Mouse (Mus musculus) limb, embryonic 12.5 days (tissue): Measurements from ENCODE around the gene Sapcd1. TPM values are rescaled to one million over a fixed set of nuclear protein-coding genes. Genes with fewer than 3 reads are reported as not detected.
A peak's percentile ranks its signal among the peaks of the same experiment; 100 is the strongest.

Experiments used
- ATAC-seq: fragments of 200-750 bp; cut with Nextera tagmentation; 2 replicates; pipeline ENCODE4 v1.8.0; 2017; ENCODE audit warnings: low read depth, moderate TSS enrichment; ENCODE audit not compliant: insufficient number of reproducible peaks, insufficient read depth, low FRiP score, low TSS enrichment
- H3K27ac ChIP-seq: fragments of 300-500 bp; sonication (generic); 2 replicates; pipeline ENCODE4 v1.5.1; 2016; ENCODE audit warnings: mild to moderate bottlenecking, moderate library complexity
- H3K27me3 ChIP-seq: fragments of 300-500 bp; sonication (generic); 2 replicates; pipeline ENCODE4 v1.6.1; 2016; ENCODE audit warnings: mild to moderate bottlenecking, moderate library complexity
- H3K36me3 ChIP-seq: fragments of 300-500 bp; sonication (generic); 2 replicates; pipeline ENCODE4 v1.6.1; 2016; ENCODE audit warnings: mild to moderate bottlenecking, moderate library complexity
- H3K4me1 ChIP-seq: fragments of 300-500 bp; sonication (generic); replicated peaks from 2 replicates; pipeline ENCODE4 v1.6.1; 2016
- H3K4me2 ChIP-seq: fragments of 300-500 bp; sonication (generic); 2 replicates; pipeline ENCODE4 v1.6.1; 2016; ENCODE audit warnings: mild to moderate bottlenecking, moderate library complexity
- H3K4me3 ChIP-seq: fragments of 300-500 bp; sonication (generic); replicated peaks from 2 replicates; pipeline ENCODE4 v1.5.1; 2016; ENCODE audit warnings: mild to moderate bottlenecking
- H3K9ac ChIP-seq: fragments of 300-500 bp; sonication (generic); replicated peaks from 2 replicates; pipeline ENCODE4 v1.6.1; 2016; ENCODE audit warnings: mild to moderate bottlenecking, moderate library complexity
- H3K9me3 ChIP-seq: fragments of 300-500 bp; sonication (generic); 2 replicates; pipeline ENCODE4 v1.6.1; 2016; ENCODE audit warnings: mild to moderate bottlenecking, moderate library complexity
- WGBS: fragments of 180-500 bp; shearing (Covaris S2); methylation state at CpG from one replicate; pipeline ENCODE4 v1.1.7; 2016; 5-methylcytosine and 5-hydroxymethylcytosine counted together
- polyA plus RNA-seq: library from polyadenylated mRNA; unstranded; fragments of >200 nt; fragmentation: Nextera tagmentation; extraction: Ambion mirVana; gene quantifications from 2 replicates; pipeline ENCODE4 v1.2.1, GENCODE M21; 2016

Gene Sapcd1
- polyA plus RNA-seq, 1 experiment from 2014 or later, result 3.2 TPM

DNA sequence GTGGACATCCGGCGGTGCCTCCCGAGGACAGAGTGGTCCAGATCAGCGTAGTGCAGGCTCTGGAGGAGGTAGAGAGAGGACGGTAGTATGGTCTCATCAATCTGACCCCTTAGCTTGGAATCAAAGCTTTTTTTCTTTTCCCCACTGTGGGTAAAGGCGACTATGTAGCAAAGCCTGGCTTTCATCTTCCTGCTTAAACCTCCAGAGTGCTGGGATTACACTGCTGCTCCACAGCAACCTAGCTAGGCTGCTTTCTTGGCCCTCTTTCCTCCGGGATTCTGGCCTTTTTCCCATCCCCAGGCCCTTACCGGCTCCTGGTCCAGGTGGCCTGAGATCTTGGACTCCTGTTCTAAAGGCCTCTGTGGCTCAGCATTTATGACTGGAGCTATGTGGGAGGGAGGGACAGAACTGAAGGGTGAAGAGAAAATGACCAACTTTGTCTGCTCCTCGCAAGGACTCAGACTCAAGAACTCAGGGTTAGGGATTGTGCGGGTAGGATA lies 36.6 kb upstream of the Sapcd1 start:
- Histone ChIP-seq H3K4me3 (peak overlapping the region; percentile 38), H3K27ac (no peak overlapping the region; the same call in 1 of the 2 replicates), H3K4me1 (peaks cover 32% of the 10 kb centered on the region), H3K4me2 (peak overlapping the region; percentile 66), H3K36me3 (peaks cover 36% of the 10 kb centered on the region), H3K27me3 (peaks cover 64% of the 10 kb centered on the region), H3K9ac (no peak overlapping the region), H3K9me3 (no peaks in the 10 kb centered on the region)
- 29% methylated on average over 10 of the region's 10 CpGs for WGBS
- no peak for ATAC-seq

DNA sequence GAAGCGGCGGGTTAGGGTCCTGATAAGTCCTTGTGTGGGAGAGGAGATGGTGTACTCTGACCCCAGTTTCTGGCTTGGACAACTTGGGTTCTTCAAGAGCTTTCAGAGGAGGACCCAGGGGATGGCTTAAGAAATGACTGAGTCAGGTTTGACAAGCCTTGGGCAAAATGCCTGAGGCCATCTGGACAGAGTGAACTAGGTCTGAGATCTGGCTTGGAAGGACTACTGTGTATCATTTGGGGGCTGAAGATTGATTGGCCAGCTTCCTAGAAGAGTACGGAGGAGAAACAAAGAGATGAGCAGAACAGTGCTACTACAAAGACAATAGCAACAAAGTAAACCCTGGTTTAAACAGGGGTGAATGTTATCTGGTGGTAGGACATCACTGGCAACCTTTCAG lies 35.6 kb upstream of the Sapcd1 start:
- H3K36me3 ChIP-seq, result peaks cover 36% of the 10 kb centered on the region
- no peak overlapping the region for H3K4me2 ChIP-seq
- H3K9ac ChIP-seq, result no peak overlapping the region
- H3K9me3 ChIP-seq, result no peaks in the 10 kb centered on the region
- no peak for ATAC-seq
- H3K27me3 ChIP-seq, result peaks cover 55% of the 10 kb centered on the region
- H3K4me1 ChIP-seq, result peaks cover 35% of the 10 kb centered on the region
- H3K27ac ChIP-seq, result no peak overlapping the region
- no peak overlapping the region for H3K4me3 ChIP-seq
- 93% methylated on average over 3 of the region's 3 CpGs for WGBS

DNA sequence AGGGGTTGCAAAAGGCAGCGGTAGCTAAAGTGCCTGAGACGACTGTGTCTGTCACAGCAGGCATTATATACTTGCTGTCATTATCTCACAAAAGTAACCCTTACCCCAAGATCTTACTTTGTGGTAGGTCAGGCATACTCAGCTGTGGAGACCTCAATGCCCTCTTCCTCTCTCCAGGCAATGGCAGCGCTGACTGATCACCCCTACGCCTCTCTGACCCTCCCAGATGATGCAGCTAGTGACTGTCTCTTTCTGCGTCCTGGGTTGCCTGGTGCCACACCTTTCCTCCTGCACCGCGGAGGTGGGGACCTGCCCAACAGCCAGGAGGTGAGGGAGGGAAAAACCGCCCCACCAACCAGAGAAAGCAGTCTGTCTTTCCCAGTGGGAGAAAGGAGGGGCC lies 33.5 kb upstream of the Sapcd1 start:
- H3K4me2 ChIP-seq, result no peak overlapping the region
- peaks cover 56% of the 10 kb centered on the region for H3K36me3 ChIP-seq
- peaks cover 33% of the 10 kb centered on the region for H3K27me3 ChIP-seq
- no peak overlapping the region for H3K9ac ChIP-seq
- H3K4me1 ChIP-seq, result peaks cover 39% of the 10 kb centered on the region
- no peaks in the 10 kb centered on the region for H3K9me3 ChIP-seq
- ATAC-seq, result no peak
- no peak overlapping the region for H3K27ac ChIP-seq
- H3K4me3 ChIP-seq, result 0 out of 2 replicates have a peak overlapping the region, but pooled peaks have one; percentile 83
- 84% methylated on average over 8 of the region's 8 CpGs for WGBS

DNA sequence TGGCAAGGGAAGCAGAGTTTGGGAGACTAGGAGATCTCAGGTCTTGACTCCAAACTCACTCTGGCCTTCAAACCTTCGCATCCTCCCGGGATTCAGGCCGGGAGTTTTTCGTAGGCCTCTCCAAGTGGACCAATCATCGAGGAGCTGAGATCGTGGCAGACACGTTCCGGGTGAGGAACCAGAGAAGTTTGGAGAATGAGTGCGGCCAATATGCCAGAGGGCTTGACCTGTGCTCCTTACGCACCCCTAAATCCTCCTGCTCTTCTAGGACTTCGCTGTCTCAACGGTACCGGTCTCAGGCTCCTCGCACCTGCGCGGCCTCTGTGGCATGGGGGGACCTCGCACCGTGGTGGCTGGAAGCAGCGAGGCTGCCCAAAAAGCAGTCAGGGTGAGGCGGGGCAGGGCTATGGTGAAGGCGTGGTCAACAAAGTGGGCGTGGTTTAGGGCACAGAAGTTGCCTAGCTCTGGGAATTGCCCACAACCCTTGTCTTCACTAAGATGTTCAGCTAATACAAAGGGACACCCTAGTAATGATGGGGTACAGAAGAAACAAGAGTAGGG lies 33.0 kb upstream of the Sapcd1 start:
- peak overlapping the region; percentile 83 for H3K4me3 ChIP-seq

DNA sequence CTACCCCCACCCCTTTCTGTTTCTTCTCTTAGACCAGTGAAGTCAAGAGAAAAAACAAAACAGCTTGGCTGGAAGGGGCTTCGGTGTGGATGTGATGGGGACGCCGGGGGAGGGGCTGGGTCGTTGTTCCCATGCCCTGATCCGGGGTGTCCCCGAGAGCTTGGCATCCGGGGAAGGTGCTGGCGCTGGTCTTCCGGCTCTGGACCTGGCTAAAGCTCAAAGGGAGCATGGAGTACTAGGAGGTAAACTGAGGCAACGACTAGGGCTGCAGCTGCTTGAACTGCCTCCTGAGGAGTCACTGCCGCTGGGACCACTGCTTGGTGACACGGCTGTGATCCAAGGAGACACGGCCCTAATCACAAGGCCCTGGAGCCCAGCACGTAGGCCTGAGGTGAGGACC lies 32.3 kb upstream of the Sapcd1 start:
- H3K9me3 ChIP-seq, result no peaks in the 10 kb centered on the region
- H3K36me3 ChIP-seq, result peaks cover 68% of the 10 kb centered on the region
- 26% methylated on average over 14 of the region's 14 CpGs for WGBS
- ATAC-seq, result no peak
- H3K4me1 ChIP-seq, result peaks cover 31% of the 10 kb centered on the region
- peak overlapping the region; percentile 83 for H3K4me3 ChIP-seq
- peak overlapping the region; percentile 91 for H3K4me2 ChIP-seq
- H3K27ac ChIP-seq, result no peak overlapping the region
- peaks cover 21% of the 10 kb centered on the region for H3K27me3 ChIP-seq
- peak overlapping the region; percentile 88 for H3K9ac ChIP-seq

More for the DNA sequence above, 33.0 kb upstream of the Sapcd1 start:
- Histone ChIP-seq H3K4me2 (peak overlapping the region; percentile 91), H3K27me3 (peaks cover 28% of the 10 kb centered on the region), H3K36me3 (peaks cover 61% of the 10 kb centered on the region), H3K9ac (peak overlapping the region; percentile 88), H3K27ac (no peak overlapping the region), H3K9me3 (no peaks in the 10 kb centered on the region), H3K4me1 (peaks cover 39% of the 10 kb centered on the region)
- no peak for ATAC-seq
- WGBS, result 59% methylated on average over 22 of the region's 22 CpGs

DNA sequence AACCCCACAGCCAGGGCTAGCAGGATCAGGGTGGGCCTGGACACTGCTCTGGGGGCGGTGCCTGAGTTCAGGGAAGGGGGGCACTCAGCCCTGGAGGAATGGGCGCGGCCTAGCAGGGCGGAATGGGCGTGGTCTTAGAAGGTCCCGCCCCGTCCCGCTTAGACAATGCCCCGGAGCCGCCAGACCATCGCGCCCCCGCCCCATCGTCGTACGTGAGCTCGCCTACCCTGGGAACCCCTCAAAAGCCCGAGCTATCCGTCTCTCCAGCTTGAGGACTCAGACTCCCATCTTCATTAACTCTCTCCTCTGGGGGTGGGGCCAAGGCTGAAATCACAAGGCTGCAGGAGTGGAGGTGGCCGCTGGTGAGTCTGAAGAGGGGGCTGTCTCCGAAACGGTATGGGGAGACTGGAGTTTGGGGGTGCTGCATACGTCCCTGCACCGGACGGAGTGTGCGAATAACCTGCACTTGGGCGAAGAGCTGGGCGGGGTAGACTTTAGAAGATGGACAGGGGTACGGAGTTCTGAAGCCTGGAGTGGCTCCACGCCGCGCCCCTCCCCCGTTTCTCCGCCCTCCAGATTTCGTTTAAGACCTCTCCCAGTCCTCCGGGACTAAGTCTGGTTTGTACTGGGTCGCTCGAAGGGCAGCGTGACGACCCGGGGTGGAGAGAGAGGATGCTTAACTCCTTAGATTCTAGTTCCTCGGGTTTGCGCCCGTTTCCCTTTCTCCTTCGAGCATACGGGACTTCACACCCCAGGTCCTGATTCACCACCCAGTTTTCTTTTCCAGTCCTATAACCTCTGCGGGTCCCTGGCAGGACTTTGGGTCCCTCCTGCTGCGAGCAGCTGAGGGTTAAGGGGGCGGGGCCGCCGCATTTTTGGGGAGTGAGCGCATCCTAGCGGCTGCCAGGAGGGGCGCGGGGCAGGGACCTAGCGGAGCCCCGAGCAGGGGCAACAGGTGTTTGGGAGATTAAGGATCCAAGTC lies 31.4 kb upstream of the Sapcd1 start, which contains the start of gene Ddah2:
Gene Ddah2, plus strand, starts transcription at position 125 of the 982 bp plus-strand sequence.
- under 1% methylated on average over 57 of the region's 57 CpGs for WGBS
- H3K36me3 ChIP-seq, result peaks cover 75% of the 10 kb centered on the region

DNA sequence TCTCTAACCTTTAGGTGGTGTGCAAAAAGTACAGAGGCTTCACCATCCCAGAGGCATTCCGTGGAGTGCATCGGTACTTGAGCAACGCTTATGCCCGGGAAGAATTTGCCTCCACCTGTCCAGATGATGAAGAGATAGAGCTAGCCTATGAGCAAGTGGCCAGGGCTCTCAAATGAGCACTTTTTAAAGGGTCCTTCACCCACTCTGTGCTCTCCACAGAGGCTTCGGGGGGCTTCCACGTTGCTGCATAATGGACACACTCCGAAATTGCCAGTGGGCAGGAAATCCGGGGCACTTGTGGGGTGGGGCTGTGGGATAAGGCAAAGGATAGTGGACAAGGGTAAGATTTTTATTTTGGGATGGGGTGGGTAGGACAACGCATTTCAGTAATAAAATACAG lies 30.5 kb upstream of the Sapcd1 start:
- Histone ChIP-seq H3K27ac (peak overlapping the region; percentile 96), H3K27me3 (peaks cover 4% of the 10 kb centered on the region), H3K9ac (no peak overlapping the region), H3K4me3 (peak overlapping the region; percentile 83), H3K4me1 (peaks cover 24% of the 10 kb centered on the region), H3K36me3 (peaks cover 79% of the 10 kb centered on the region), H3K9me3 (no peaks in the 10 kb centered on the region), H3K4me2 (peak overlapping the region; percentile 91)
- no peak for ATAC-seq
- WGBS, result 66% methylated on average over 9 of the region's 9 CpGs

More for the DNA sequence above, 31.4 kb upstream of the Sapcd1 start, which contains the start of gene Ddah2:
- no peaks in the 10 kb centered on the region for H3K9me3 ChIP-seq
- peaks cover 13% of the 10 kb centered on the region for H3K27me3 ChIP-seq
- peak within 1 kb of the TSS; percentile 88 for H3K9ac ChIP-seq
- peak within 1 kb of the TSS; percentile 96 for H3K27ac ChIP-seq
- peaks cover 24% of the 10 kb centered on the region for H3K4me1 ChIP-seq
- ATAC-seq, result peak; percentile 82
- peak within 1 kb of the TSS; percentile 83 for H3K4me3 ChIP-seq
- H3K4me2 ChIP-seq, result peak within 1 kb of the TSS; percentile 91

DNA sequence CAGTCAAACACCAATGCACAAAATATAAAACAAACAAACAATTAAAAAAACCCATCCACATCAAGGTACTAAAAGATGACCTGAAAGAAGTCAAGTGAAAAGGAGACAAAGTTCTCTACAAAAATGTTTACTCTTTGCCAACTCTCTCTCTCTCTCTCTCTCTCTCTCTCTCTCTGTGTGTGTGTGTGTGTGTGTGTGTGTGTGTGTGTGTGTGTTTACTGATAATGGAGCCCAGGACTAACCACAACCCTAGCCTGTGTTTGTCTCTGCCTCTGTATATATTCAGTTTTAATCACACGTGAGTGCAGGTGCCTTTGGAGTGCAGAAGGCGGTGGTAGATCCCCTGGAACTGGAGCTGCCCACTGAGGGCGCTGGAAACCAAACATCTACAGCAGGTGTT lies 29.3 kb upstream of the Sapcd1 start:
- peaks cover 79% of the 10 kb centered on the region for H3K36me3 ChIP-seq
- H3K4me2 ChIP-seq, result no peak overlapping the region
- WGBS, result 80% methylated on average over 3 of the region's 3 CpGs
- no peak overlapping the region for H3K4me3 ChIP-seq
- no peaks in the 10 kb centered on the region for H3K9me3 ChIP-seq
- H3K9ac ChIP-seq, result no peak overlapping the region
- H3K27ac ChIP-seq, result no peak overlapping the region
- peaks cover 30% of the 10 kb centered on the region for H3K4me1 ChIP-seq
- no peaks in the 10 kb centered on the region for H3K27me3 ChIP-seq
- ATAC-seq, result no peak

DNA sequence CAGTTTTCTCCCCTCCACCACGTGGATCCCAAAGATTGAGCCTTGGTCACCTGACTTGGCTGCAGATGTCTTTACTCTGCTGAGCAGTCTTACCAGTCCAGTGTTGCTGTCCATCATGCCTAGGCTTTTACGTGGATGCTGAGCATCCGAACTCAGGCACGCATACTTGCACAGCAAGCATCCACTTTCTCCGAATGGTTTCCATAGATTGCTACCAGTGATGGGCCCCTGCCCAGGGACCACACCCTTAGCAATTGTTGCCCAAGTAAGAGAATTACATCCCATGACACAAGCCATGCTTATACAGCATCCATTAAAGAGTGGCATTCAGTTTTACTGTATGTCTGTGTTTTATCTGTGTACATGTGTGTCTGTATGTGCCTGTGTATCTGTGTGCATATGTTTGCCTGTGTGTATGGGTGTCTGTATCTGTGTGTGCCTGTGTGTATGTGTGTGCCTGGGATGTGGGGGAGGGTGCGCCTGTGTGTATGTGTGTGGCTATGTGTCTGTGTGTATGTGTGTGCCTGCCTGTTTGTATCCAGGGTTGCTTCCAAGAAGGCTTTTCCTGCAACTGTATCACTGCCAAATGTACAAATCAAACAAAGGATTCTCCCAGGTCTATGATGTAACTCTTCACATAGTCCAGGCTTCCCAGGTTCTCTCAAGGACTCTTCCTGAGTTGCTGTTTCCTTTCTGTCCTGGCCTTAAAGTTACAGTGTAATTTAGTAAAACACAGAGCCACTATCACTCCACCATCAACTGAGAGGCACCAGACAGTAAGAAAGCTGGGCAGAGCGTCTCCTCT lies 28.1 kb upstream of the Sapcd1 start:
- H3K9ac ChIP-seq, result no peak overlapping the region
- no peak overlapping the region for H3K4me3 ChIP-seq
- peaks cover 68% of the 10 kb centered on the region for H3K36me3 ChIP-seq
- H3K4me2 ChIP-seq, result no peak overlapping the region
- ATAC-seq, result no peak
- H3K27me3 ChIP-seq, result no peaks in the 10 kb centered on the region
- no peaks in the 10 kb centered on the region for H3K9me3 ChIP-seq
- WGBS, result 93% methylated on average over 7 of the region's 7 CpGs
- H3K27ac ChIP-seq, result no peak overlapping the region
- H3K4me1 ChIP-seq, result peaks cover 31% of the 10 kb centered on the region

DNA sequence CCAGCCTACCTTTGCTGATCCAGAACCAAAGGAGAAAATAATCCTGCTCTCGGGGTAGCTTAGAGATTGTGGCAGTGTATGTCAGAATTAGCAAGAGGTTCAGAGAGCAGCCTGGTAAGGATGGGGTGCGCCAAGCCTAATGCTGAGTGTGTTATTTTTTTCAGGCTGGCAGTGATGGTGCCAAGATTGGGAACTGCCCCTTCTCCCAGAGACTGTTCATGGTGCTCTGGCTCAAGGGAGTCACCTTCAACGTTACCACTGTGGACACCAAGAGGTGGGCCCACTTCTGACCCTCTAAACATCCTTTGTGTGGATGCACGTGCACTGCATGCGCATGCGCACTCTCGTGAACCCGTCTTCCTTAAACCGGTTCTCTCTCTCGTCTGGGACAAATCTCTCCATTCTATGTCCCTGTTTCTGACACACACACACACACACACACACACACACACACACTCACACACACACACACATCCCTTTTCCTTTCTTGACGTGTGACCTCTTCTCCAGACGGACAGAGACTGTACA lies 24.5 kb upstream of the Sapcd1 start:
- Histone ChIP-seq H3K4me3 (peak overlapping the region; percentile 70), H3K4me1 (peaks cover 40% of the 10 kb centered on the region), H3K27ac (peak overlapping the region; percentile 95), H3K9me3 (no peaks in the 10 kb centered on the region), H3K4me2 (peak overlapping the region; percentile 86), H3K9ac (peak overlapping the region; percentile 77), H3K27me3 (no peaks in the 10 kb centered on the region), H3K36me3 (peaks cover 49% of the 10 kb centered on the region)
- 89% methylated on average over 12 of the region's 12 CpGs for WGBS
- ATAC-seq, result no peak
